Mouse (Mus musculus) cerebellum, adult 8-10 months (tissue): ENCODE results near the gene Rbp2.

ENCODE experiments used
- DNase-seq: peaks from one replicate; pipeline ENCODE4 v3.0.0; 2022

The Rbp2 gene

GRCm38 (mm10) chr9:98485815-98486214, at the start of gene Rbp2:
Gene Rbp2 (plus strand): TSS chr9:98486115.
- no peak for DNase-seq

GRCm38 (mm10) chr9:98437819-98438218, 48.1 kb upstream of the Rbp2 start:
- DNase-seq, result no peak

- DNase-seq, result no peak
Observed at GRCm38 (mm10) chr9:98439091-98439490, 46.8 kb upstream of the Rbp2 start.

- no peak for DNase-seq
Observed at GRCm38 (mm10) chr9:98442638-98443037, 43.3 kb upstream of the Rbp2 start.

GRCm38 (mm10) chr9:98445359-98446149, 40.4 kb upstream of the Rbp2 start:
- no peak for DNase-seq

- DNase-seq, result no peak
Observed at GRCm38 (mm10) chr9:98450976-98451375, 34.9 kb upstream of the Rbp2 start.

GRCm38 (mm10) chr9:98466709-98467108, 19.2 kb upstream of the Rbp2 start:
- DNase-seq, result no peak

GRCm38 (mm10) chr9:98480172-98480749, 5.7 kb upstream of the Rbp2 start:
- DNase-seq, result no peak

GRCm38 (mm10) chr9:98482256-98482655, 3.7 kb upstream of the Rbp2 start:
- DNase-seq, result no peak

- no peak for DNase-seq
Observed at GRCm38 (mm10) chr9:98485020-98485419, 895 bp upstream of the Rbp2 start.

GRCm38 (mm10) chr9:98487273-98487672, 1.4 kb downstream of the Rbp2 start:
- DNase-seq, result no peak

GRCm38 (mm10) chr9:98489532-98489931, 3.6 kb downstream of the Rbp2 start:
- no peak for DNase-seq

- DNase-seq, result no peak
Observed at GRCm38 (mm10) chr9:98490128-98490527, 4.2 kb downstream of the Rbp2 start.

- no peak for DNase-seq
Observed at GRCm38 (mm10) chr9:98491071-98491470, 5.2 kb downstream of the Rbp2 start.

- no peak for DNase-seq
Observed at GRCm38 (mm10) chr9:98492212-98492611, 6.3 kb downstream of the Rbp2 start.

- DNase-seq, result no peak
Observed at GRCm38 (mm10) chr9:98492821-98493220, 6.9 kb downstream of the Rbp2 start.

- DNase-seq, result no peak
Observed at GRCm38 (mm10) chr9:98497157-98497556, 11.2 kb downstream of the Rbp2 start.

GRCm38 (mm10) chr9:98497990-98498389, 12.1 kb downstream of the Rbp2 start:
- no peak for DNase-seq

GRCm38 (mm10) chr9:98498717-98499268, 12.9 kb downstream of the Rbp2 start:
- DNase-seq, result no peak

- DNase-seq, result no peak
Observed at GRCm38 (mm10) chr9:98499601-98500000, 13.7 kb downstream of the Rbp2 start.

GRCm38 (mm10) chr9:98507480-98507879, 21.6 kb downstream of the Rbp2 start:
- DNase-seq, result no peak

GRCm38 (mm10) chr9:98510363-98511055, 24.6 kb downstream of the Rbp2 start:
- no peak for DNase-seq

- no peak for DNase-seq
Observed at GRCm38 (mm10) chr9:98523872-98524271, 38.0 kb downstream of the Rbp2 start.
